Mouse (Mus musculus) embryo, embryonic 11.5 days (tissue): Measurements from ENCODE around the gene Slc9b1.

Experiments
- DNase-seq: peaks from one replicate; pipeline ENCODE4 v3.0.0-alpha.2; 2012; ENCODE audit warnings: low read depth, low spot score

Gene Slc9b1

DNA sequence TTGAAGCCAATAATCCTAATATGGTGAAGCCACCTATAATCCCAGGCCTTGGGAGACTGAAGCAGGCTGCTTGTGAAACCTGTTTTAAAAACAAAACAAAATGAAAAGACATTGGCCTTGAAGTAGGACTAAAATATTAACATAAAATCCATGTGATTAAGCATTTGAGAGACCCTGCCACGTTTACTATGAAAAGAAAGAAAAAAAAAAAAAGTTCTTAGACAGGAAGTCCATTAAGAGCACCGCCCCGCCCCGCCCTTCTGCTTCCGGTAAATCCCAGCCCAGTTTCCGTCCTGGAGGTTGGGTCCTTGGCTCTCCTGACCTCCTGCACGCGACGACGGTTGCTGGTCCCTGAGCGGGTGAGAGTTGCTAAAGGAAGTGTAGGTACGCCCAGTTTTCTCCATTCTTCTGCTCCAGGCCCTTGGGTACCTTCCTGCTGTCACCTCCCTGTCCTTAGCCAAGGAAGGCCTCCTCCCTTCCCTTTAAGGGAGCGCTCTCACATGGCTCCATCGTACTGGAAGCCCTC, at the start of gene Slc9b1:
Slc9b1 (plus strand) TSS at position 291 of the 526 bp plus-strand sequence.
- DNase-seq: no peak

DNA sequence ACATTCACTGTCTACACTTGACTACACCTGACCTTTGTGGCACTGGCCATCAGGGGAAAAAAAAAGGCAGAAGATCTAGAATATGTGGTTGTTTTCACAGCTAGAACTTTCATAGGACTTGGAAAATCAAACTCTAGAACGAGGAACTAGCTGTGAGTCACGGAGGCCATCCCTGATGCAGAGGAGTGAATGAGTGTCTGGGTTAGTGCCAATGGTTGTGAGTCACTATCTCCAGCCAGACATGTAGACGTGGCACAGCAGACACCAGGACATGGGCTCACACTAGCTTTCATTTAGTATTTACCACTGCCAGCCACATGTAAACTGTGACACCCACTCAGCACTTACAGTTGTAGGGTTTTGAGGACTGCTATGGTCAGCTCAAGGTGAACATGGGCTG, 49.3 kb upstream of the Slc9b1 start:
- DNase-seq: no peak

DNA sequence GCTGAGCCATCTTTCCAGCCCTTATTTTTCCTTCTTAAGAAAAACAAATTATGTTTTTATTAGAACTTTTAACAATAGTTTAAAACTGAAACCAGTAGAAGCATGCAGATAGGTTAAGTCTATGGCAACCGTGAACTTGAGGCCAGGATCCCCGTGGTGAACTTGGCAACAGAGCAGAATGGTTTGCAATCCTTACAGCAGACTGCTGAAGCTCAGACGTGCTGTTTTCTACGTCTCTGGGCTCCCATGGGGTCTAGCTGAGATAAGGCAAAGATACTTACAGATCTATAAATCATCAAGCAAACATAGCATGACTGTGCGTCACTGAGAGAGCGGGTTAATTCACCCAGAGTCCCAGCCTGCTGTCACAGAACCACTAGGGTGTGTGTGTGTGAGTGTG, 47.7 kb upstream of the Slc9b1 start:
- no peak for DNase-seq

DNA sequence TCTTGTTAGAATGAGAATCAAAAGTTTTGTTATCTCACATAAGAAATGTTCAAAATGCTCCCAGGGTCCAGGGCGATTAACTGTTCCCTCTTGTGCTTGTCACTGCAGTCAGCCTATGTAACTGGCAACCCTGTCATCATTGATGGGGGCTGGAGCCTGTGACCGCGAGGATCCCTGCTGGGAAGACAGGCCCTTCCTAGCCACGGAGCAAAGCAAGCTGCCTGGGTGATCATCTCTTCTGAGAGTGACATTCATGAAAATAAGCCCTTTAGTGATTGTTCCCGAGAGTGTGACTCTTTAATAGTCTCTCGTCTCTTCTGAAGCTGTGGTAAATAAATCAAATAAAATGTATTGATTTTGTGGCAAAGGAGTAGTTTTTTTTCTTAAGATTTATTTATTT, 43.8 kb upstream of the Slc9b1 start:
- no peak for DNase-seq

DNA sequence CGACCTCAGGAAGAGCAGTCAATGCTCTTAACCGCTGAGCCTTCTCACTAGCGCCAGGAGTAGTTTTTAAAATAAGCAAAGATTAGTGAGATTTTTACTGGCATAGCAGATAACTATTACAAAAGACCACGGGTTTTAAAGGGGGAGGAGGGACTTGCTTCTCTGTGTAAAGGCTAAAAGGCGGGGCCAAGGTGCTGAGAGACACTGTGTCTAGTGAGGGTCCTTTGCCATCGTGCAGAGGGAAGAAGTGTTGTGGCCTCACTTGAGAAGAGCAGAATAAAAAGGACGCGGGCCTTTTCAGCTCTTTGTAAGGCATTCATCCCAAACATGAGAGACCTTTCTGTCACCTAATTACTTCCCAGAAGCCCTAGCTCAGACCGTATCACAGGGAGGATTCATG, 43.3 kb upstream of the Slc9b1 start:
- no peak for DNase-seq

DNA sequence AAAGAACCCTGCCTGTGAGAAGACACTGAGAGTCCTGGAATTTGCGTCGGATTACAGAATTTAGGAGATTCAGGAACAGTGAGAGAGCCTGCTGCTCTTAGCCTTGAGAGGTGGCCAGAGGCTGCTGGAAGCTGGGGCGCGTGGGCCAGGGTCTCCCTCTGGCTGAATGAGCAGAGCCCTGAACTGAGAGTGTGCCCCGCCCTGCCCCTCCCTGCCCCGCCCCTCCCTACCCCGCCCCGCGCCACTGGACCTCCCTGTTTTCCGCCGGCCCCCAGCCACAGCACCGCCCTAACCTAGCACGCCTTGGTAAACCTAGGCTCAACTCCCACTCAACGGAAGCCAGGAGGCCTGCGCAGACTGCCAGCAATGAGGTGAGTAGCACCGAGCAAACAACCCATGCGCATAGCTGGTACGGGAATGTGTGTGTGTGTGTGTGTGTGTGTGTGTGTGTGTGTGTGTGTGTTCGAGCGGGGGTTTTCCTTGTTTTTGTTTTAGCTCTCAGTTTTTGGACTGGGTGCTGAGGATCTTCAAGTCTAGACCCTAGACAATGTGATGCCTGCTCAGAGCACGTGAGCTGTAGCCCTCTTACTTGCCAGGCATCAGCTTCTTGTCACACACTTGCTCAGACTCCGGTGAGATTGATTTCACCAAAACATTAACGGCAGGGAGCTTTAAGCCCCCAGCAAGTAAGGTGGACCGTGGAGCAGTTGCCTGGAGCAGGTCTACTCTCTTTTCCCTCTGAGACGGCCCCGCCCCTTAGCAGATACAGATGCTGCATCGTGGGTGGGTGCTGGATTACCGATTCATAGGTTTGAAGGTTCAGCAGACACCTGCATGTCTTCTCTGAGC, 40.2 kb upstream of the Slc9b1 start, which contains the start of gene Slc9b2:
Slc9b2 (plus strand) TSS at position 290 of the 849 bp plus-strand sequence.
- DNase-seq: no peak

DNA sequence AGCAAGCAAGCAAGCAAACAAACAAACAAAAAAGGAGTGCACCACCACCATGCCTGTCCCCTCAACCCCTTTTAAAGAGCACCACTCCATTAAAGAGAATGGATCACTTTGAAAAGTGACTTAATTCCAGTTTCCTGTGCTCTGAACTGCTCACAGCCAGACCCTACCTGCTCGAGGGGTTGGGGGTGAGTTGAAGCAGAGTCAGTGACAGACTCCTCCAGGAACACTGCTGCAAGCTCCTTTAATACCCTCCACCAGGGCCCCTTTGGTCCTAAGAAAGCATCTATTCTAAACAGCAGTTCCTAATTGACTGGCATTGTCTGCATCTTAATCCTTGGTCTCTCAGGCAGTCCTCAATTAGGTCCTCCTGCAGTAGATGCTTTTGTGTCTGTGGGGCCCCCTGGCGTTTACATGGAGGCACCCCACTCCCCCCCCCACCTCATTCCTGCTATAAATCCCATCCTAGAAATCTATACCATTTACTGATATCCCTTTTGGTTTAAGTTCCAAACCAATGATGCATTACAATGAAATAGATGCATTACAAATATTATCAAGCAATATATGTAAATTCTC, 34.8 kb upstream of the Slc9b1 start:
- DNase-seq: no peak

DNA sequence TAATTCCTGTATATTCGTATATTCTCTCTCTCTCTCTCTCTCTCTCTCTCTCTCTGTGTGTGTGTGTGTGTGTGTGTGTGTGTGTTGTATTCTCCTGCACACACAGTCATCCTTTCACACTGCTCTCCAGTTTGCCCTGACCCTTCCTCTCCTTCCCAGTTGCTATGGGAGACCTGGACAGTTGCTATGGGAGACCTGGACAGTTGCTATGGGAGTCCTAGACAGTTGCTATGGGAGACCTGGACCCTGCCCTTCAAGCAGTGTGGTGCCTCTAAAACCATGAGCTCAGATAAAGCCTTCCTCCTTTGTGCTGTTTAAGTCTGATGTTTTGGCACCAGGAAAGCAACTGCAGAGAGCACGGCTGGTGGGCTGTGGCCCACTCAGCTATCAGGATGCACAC, 34.1 kb upstream of the Slc9b1 start:
- DNase-seq: no peak

DNA sequence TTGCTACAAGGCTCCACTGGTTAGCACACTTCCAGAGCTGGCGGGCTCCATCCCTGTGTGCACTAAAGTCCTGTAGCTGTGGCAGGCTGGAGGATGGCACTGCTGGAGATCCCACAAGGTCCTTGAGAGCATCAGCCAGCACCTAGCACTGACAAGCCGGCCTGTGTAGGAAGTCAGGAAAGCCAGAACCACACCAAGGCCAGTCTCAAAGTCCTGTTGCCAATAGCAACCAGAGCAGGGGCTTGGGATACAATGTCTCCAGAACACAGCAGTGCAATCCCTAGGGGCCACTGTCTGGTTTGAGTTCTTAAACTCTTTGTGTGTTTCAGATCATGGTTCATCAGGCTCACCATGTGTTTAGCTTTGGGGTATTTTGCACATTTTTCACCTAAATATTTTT, 33.0 kb upstream of the Slc9b1 start:
- DNase-seq: no peak

DNA sequence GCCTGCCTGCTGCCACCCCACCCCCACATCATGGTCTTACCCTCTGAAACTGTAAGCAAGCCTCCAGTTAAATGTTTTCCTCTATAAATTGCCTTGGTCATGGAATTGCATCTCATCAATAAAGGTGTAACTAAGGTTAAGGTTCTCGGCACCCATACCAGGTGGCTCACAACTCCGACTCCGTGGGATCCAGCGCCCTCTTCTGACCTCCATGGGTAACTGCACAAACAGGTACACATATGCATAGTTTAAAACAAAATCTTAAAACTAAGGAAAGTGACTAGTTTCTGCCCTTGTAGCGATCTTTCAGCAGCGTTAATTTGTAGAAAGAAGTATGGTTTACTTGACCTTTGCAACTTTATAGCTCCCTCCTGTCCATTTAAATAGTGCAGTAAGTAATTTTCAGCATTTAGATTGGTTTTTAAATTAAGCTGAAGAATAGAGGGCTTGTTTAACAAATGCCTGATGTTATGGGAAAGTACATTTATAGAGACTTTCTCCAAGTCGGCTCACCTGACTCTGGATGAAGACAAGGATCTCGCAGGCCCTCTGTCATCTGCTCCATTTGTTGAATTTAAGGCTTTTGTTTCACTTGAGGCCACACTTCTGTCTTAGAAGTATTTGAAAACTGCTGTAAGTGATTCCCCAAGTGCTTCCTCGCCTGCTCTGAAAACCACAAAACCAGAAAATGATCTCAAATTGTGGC, 32.0 kb upstream of the Slc9b1 start:
- DNase-seq: no peak

DNA sequence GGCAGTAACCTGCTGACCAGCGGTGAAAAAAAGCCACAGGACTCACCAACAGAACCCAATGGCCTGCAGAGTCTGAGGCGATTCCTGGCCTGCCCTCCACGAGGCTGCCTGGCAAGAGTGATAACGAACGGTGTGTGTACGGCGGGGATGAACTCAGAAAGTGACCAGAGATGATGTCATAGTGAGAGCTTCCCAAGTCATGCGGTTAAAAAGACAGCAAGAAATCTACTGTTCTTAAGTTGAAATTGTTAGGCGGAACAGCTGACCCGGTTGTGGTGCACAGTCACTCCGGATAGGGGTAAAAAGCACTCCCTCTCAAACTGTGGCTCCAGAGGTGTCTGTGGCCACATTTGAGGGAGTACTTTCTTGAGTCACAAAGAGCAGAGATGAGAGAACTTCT, 29.5 kb upstream of the Slc9b1 start:
- no peak for DNase-seq

DNA sequence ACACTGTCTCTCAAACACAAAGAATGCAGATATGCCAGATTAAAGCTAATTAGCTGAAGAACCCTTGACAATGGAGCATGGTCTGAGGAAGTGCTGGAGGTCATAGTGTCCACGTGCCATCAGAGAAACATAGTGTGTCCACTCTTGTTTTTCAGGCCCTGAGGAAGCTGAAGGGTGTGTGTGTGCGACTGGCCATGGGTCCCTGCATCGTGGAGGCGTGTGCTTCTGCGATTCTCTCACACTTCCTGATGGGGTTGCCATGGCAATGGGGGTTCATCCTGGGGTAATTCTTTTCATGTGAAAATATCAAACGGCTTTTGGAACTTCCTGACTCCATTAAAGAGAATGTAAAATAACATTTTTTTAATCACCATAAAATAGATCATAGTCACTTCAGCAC, 23.5 kb upstream of the Slc9b1 start:
- DNase-seq: no peak

DNA sequence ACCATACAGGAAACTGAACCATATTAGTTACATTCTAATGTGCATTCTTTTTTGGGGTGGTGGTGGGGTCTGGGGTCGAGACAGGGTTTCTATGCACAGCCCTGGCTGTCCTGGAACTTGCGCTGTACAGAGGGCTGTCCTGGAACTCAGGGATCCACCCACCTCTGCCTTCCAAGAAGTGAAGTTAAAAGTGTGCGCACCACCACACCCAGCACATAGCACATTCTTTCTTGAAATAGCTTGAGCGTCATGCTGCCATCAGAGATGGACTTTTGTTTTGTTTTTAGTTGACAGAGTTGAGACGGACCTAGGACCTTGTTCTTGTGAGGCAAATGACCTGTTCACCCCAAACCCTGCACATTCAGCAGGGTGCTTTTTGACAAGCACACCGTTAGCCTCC, 20.7 kb upstream of the Slc9b1 start:
- DNase-seq: no peak

DNA sequence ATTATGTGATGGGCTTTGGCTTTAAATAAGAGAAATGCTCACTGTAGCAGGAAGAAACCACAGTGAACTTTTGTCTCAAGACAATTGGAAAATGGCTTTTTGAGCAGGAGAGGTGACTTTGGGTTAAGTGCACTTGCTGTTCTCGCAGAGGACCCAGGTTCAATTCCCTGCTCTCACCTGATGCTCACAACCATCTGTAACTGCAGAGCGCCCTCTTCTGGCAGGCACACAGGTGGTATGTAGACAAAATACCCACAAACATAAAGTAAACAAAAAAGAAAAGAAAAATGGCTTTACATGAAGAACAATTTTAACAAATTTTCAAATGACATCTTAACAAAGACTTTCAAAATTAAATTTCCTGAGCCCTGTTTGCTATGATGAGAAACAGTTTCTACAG, 20.2 kb upstream of the Slc9b1 start:
- no peak for DNase-seq

DNA sequence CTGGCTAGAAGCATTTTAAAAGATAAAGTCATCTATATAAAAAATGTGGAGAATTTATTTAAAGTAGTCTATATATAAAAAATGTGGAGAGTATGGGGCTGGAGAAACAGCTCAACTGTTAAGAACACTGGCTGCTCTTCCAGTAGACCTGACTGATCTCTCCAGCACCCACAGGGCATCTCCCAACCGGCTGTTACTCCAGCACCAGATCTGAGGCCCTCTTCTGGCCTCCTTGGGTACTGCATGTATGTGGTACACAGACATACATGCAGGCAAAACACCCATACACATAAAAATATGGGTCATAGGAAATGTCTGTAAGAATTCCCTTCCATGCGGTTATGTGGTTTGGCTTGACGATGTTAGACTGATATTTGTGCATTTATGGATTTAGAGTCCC, 19.3 kb upstream of the Slc9b1 start:
- DNase-seq: no peak

DNA sequence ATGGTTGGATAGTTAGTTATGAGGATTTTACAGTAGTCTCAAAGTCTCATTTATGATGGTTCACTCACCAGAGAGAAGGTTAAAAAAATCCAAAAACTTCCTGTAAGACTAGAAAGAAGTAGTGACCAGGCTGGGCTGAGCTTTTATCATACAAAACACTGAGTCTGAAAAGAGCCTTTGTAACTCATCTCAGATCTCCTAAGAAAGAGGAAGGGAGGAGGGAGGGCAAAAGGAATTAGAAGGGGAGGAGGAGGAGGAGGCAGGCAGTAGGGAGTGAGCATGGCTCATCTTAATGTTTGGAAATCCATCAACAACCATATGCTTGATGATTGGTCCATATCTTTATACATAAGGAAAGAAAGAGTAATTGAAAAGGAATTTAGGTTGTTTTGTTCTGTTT, 15.1 kb upstream of the Slc9b1 start:
- DNase-seq: no peak

DNA sequence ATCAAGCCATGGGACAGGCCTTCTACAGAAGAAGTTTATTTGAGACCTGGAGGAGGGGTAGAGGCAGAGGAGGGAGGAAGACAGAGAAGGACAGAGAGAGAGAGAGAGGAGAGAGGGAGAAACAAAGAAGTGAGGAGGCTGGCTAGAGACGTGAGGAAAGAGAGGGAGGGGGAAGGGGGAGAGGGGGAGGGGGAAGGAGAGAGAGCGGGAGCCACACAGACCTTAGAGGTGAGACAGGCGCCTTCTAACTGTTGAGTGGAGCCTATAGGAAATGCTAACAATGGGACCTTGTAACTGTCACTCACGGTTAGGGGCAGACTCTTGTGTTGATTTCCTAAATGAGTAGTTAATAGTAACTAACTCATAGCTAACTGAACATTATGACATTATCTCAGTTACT, 14.1 kb upstream of the Slc9b1 start:
- DNase-seq: no peak

DNA sequence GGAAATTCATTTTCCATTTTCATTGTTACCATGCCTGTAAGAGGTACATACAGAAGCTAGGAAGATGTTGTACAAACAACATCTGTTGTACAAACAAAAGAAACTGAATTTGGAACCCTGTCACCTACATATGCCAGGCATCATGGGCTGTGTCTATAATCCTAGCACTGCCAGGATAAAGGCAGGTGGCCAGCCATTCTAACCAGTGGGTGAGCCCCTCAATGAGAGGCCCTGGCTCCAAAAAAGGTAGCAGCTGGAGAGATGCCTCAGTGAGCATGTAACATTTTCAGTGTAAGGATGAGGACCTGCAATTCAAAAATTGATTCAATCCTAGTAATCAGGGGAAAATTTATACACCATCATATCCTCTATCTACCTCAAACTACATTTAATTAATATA, 1.2 kb downstream of the Slc9b1 start:
- DNase-seq: no peak

DNA sequence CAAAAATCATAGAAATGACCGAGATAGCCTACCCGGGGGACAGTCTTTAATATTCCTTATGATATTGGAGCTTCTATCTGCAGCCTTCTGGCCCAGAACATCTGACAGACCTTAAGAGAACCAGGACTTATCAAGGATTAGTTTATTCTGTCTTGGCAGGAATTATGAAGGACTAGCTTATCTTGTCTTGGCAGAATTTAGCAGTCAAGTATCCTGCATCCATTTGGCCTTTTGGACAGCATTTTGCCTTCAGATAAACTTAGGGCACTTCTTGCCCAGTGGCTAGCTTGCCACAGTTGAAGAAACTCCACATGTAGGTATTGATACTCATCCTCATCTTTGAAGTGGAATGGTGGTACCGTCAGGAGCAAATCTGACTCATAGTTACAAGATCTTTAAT, 4.0 kb downstream of the Slc9b1 start:
- no peak for DNase-seq

DNA sequence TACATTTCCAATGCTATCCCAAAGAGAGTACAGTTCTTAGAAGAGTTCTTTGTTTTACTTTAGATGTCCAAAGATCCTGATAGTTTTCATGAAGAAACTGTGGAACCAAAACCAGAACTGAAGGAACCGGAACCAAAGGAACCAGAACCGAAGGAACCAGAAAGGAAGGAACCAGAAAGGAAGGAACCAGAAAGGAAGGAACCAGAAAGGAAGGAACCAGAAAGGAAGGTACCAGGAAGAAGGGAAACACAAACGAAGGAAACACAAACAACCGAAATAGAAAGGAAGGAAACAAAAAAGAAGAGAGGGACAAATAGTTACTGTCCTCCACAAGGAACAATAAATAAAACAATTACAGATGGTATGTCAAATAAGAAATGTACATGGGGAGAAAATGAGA, 9.6 kb downstream of the Slc9b1 start:
- no peak for DNase-seq

DNA sequence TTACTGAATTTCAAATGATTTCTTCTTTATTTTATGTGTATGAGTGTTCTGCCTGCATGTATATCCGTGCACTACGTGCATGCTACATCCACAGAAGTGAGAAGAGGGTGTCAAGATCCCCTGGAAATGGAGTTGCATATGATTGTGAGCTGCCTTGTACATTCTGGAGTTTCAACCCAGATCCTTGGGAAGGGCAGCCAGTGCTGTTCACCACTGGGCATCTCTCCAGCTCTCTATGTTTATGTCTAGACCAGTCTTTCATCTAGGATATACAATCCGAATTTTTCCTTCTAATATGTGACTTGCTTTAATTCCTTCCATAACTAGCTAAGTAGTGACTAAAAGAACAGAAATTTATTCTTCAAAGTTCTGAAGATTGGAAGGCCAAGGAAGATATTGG, 28.0 kb downstream of the Slc9b1 start:
- DNase-seq: no peak

DNA sequence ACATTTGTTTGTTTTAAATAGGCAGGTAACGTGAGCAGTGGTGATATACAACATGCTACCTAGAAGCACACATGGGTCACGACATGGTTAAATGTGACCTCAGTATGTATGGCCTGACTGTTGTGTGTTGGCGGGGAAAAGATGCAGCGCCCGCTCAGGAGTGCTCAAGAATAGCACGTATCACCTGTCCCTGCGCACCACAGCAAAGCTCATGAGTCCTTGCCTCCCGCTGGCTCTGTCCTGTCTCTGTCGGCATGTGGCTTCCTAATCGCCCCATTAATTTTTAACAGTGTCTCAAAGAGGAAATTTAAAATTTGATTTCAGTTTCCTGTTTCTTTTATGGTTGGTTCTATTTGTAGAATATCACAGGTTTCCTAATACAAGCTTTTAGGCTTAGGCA, 29.6 kb downstream of the Slc9b1 start:
- no peak for DNase-seq

DNA sequence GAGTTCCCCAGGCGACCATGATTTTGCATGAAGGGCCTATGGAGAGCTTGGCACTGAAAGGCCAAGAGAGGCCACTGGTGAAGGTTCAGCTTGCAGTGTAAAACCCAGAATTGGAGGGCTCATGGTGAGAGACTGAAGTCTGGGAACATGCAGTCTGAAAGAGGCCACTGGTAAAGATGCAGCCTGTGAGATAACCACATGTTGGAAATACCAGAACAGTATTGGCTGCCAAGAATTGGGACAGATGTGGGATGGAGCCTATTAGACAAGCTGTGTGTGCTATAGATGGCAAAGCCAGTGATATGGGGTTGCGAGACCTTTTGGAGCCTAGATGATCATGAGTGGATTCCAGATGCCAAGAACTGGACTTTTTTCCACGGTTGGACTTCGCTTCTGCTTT, 32.0 kb downstream of the Slc9b1 start:
- DNase-seq: no peak
